Mouse (Mus musculus) brain, embryonic 14.5 days (tissue): Measurements from ENCODE around the gene Fam43b.

Experiments used
- CTCF ChIP-seq: fragments of 200-500 bp; IDR thresholded peaks from 2 replicates; pipeline ENCODE4 v1.5.1; 2012; ENCODE audit warnings: inconsistent platforms, mild to moderate bottlenecking, moderate library complexity, borderline replicate concordance; ENCODE audit not compliant: insufficient read depth, insufficient read length; ENCODE audit errors: extremely low read depth
- POLR2A ChIP-seq: fragments of 200-500 bp; IDR thresholded peaks from 2 replicates; pipeline ENCODE4 v1.6.1; 2012; ENCODE audit warnings: mild to moderate bottlenecking, inconsistent platforms, borderline replicate concordance; ENCODE audit not compliant: poor library complexity, insufficient read depth, insufficient read length, severe bottlenecking; ENCODE audit errors: extremely low read depth

- TF ChIP-seq CTCF (no peak), POLR2A (peak; percentile 62; the same call in 1 of the 2 replicates)
Measured at GRCm38 (mm10) chr4:138434347-138435316, 38.3 kb upstream of the Fam43b start, which contains the start of gene Mul1.
